Mouse (Mus musculus) heart, adult 8-10 months (tissue): ENCODE data around the gene Ap3s2. TPM values are rescaled to one million over a fixed set of nuclear protein-coding genes. Genes with fewer than 3 reads are reported as not detected.
A peak's percentile ranks its signal among the peaks of the same experiment; 100 is the strongest.

Source experiments
- DNase-seq: peaks from one replicate; pipeline ENCODE4 v3.0.0; 2022; ENCODE audit warnings: low spot score
- total RNA-seq, 4 experiments: library from RNA; stranded (reverse); gene quantifications; 2 replicates each; pipeline ENCODE4 v1.2.4; 2022

Ap3s2 gene
- total RNA-seq, 4 experiments from 2014 or later: 20.6 to 28.6 (median 22.6) TPM

DNA sequence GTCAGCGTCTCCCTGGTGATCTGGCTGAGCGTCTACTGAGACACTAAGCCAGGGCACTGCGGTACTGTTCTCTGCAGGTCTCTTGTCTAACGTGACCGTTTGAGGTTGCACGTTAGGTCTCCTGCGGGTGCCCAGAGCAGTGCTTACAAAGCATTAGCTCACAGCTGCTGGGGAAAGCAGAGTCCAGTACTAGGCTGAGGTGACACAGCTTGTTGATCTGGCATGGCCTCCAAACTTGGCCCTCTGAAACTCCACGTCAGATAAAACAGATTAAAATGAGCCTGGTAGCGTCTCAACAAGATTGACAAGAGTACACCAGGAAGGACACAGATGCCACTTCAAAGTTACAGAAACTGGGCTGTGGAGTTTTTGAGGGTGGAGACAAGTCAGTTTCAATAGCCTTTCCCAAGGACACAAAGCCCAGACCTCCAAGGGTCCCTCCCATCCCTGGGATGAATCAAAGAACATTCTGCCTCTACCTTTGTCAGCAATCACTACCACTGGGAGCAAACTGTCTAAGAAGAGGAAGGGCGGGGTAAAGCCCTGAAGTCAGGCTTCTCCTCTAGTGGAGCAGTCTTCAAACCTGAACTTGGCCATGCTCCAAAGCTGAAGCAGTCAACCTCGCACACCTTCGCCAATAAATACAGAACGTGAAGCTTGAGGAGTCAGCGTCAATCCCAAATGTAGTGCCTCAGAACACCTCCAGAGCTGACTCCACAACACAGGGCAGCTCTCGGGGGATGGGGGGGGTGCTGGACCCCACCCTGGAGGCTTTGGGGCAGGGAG is 29.8 kb downstream of the Ap3s2 start:
- DNase-seq: no peak

DNA sequence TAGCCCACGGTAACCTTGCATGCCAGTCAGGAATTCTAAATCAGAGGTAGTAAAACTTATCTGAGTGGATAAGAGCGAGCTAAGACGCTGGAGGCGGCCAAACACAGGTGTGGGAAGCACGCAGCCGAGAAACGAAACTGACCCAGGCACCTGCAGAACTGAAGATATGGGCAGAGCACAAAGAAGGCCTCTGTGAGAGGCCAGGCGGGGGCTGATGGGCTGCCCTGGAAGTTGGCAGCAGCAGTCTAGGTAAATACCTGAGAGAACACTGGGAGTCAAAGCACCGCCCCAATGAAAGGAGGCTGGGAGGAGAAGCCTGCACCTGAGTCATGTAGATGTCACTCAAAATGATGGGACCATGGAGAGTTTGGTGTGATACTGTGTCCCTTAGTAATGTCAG is 31.8 kb downstream of the Ap3s2 start:
- no peak for DNase-seq

DNA sequence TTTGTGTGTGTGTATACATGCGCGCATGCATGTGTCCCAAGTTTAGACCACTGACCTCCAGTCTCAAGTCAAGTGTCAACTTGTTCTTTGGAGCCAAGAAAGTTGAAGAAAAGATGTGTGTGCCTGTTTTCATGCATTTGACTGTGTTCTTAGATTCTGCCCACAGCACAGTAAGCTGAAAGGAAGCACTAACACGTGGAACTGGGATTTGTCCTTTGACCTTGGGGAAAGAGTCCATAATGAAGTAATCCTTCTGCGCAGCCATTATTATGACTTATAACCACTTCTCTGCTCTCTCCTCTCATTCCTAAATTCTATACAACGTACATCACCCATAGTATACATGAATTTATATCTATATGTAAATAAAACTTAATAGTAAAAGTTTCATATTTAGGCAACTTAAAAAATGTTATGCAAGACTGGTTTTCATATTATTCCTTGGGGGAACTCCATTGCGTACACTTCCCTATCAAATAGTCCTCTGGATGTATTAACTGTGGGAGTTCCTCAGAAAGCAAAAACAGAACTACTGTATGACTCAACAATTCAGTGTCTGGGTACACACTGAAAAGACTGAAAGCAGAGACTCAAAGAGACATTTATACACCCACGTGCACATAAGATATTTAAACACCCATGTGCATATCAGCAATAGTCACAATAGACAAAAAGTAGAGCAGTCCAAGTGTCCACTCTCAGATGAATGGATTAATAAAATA is 36.7 kb downstream of the Ap3s2 start:
- no peak for DNase-seq

DNA sequence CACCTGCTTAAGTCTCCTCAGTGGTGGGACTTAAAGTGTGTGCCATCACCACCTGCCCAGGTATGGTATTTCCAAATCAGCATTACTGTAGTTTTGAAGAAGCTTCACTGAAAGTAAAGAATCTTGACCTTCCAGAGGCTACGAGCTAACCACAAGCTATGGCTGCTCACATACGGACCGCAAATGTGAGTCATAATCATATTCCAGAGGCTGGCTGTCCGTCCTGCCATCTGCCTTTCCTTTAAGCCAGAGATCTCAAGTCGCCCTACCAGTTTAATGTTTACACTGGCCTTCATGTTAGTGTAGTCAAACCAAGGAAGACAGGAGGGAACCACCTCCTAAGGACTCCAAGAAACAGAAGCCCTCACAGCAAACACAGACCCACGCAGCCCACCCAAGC is 38.5 kb downstream of the Ap3s2 start:
- DNase-seq: no peak

DNA sequence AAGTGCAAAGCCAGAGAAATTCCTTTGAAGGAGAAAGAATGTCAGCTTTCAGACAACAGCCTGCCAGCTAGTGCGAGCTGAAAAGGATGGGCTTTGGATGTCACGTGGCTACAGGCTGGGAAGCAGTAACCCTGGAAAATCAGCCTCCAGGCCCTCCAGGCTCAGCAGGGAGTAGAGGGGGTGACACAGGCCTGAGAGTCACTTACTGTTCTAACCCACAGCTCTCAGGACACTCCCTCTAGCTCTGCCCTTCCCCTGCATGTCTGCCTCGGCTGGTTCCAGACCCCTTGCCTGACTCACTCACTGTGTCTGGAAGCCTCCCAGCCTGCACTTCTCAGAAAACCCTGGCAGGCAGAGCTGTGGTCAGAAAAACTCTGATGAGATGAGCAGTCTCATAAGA is 39.5 kb downstream of the Ap3s2 start:
- peak; percentile 23 for DNase-seq

DNA sequence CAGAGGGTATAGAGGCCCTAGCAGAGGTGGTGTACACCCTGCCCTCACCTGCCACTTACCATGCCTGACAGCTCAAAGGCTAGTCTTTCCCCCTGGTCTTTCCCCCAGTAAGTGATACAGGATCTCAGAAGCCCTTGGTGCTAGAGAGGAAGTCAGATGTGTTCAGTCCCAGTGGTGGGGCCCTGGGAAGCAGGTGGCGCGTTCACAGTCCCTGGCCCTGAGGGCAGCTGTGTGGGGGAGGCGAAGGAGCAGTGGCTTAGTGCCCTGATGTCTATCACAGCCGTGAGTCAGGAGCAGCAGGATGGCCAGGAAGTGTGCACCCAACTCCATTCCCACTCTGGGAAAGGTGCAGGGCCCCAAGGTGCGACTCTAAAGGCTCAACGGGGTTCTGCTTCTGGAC is 40.4 kb downstream of the Ap3s2 start:
- no peak for DNase-seq

DNA sequence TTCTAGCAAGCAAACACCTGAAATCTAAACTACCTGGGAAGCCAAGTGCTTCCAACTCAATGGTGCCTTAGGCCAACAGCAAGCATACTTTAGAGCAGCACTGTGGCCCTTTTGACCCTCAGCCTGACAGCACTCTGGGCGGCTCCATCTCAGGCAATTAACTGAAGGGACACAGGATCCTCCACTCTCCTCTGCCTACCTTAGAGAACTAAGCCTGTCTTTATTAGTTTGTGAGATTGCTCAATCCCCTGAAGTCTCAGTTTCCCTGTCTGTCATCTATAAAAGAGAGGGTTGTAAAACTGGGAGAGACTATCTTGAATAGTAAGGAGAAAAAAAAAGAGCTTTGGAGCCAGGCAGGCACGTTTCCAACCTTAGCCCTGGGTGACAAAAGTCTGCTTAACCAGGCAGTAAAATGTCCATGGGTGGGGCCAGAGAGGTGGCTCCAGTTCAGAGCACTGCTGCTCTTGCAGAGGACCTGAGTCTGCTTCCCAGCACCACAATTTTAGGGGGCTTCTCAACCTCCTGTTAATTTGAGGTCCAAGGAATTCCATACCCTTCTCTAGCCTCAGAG is 41.9 kb downstream of the Ap3s2 start:
- no peak for DNase-seq

DNA sequence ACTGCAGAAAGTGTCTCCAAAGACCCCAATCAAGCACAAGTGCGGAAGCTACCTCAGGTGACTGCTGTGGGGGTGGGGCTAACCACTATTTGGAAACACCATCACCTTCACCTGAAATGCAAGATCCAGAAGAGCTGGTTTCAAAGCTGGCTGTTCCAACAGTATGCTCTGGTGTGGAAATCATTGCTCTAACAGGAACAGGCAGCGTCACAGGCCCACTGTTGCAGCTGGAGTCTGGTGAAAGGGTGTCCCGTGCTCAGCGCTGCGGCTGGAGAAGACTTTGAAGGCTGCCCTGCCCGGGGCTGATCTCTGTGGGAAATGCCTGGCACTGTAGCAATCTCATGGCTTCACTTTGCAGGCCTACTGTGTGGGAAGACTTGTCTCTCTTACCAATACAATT is 47.0 kb downstream of the Ap3s2 start:
- no peak for DNase-seq

DNA sequence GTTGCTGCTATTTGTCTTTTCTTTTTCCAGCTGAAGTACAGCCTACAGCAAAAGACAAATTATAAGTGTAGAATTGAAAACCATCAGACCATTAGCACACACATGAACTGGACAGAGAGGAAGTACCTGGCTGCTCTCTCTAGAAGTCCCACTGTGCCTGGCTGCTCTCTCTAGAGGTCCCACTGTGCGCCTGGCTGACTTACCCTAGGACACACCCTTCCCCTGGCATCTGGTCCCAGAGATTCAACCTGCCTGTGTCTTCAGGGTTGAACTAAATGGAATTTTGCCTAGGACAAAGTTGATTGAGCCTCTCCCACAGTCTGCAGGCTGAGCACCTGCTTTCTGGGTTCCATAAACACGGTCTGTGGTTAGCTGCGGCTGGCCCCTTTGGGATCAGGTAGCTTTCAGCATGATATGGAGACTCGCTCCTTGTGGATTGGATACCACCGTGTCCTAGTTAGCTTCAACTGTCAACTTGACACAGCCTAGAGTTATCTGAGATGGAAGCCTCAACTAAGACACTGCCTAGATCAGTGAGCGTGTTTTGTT is 48.6 kb downstream of the Ap3s2 start:
- no peak for DNase-seq

DNA sequence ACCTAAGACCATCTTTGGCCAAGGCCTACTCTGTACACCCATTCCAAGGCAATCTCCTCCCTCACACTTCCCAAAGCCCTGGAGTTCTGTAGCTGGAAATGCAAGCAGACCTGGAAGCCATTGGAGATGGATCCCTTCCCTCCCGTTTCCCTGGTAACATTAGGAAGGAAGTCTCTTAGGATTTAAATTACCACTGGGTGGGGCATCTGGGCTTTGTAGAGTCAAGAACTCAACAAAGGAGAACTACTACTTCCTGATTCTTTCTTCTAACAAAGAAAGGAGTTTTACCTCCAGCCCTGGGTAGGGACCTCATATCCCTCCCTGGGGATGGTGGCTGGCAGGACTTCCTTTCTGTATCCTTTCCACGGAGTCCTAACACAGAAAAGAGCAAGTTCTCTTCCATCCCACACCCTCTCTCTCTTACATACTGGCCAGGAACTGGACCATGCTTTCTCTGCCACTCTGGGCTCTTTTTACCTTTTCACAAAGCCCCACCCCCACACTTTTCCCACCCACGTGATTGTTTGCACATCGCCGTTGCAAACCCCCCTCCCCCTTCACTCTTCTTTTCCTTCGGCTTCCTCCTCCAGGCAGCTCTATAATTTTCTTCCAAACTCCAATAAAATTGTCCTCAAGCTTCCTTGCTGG is 51.3 kb downstream of the Ap3s2 start:
- no peak for DNase-seq

DNA sequence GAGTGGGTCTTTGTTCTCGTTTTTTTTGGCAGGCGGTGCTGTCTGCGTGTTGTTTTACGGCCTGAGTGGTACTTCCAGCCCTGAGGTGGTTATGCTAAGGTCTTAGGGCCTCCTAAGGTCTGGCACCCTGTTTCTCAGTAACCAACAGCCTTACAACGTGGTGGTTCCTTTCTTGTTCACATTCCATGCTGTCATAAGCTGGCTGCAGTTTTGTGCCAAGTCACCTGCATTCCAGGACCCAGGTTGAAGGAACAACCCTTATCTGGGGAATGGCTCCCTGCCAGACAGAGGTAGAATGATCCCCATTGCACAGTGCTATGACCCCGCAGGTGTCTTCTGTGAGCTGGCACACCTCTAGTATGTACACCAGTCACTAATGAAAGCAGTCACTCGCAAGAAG is 52.0 kb downstream of the Ap3s2 start:
- no peak for DNase-seq

DNA sequence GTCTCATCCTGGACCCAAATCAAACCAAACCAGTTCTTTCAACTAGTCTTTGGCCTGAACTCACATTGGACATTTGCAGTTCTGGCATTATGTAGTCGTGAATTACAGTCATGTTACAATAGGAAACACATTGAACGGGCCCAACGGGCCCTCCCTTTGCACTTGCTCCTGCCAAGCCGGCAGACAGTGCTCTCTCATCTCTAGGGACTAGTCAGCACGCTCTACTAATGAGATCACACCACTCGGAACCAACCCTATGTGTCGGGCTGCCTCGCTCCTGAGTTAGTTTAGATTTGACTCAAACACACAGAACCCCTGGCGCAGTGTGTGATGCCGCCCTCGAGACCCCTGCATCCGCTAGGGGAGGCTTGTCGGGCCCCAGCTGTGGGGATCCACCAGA is 52.6 kb downstream of the Ap3s2 start:
- peak; percentile 48 for DNase-seq

DNA sequence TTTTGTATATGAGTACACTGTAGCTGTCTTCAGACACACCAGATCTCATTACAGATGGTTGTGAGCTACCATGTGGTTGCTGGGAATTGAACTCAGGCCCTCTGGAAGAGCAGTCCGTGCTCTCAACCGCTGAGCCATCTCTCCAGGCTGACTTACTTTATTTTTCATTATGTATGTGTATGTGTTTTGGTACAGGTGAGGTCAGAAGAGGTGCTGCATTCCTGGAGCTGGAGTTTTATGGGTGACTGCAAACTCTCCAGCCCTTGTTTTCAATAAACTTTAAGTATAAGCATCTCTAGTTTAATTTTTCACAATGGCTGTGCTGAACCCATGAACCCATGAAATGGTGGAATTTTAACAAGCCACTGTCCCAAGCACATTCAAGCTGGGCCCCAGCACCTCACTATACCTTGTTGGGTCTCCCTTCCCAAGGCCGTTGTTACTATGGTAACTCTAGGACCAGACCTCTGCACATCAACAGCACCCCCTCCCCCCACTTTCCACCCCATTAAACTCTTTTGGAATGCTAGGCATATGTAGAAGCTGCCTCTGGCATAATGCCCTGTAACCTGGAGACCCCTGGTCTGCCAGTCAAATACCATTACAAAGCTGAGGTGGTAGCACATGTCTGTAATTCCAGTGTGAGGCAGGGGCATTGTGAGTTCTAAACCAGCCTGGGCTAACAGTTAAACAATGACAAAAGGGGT is 54.0 kb downstream of the Ap3s2 start:
- DNase-seq: no peak

DNA sequence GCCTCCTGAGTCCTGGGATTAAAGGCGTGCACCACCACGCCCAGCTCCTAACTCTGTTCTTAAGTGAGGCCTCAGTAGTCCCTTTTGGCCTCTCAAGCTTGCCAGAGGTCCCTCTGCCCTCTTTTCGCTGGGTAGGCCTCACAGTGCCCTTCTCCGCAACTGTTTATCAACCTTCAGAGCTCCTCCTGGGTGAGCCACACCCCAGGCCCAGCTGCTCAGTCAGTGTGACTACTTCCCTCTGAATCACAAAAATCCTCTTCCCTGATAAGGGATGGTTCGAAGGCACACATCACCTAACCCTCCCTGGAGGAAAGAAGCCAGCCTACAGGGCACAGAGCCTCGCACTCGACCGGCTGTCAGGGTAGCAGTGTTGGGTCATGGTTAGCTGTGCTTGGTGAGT is 58.7 kb downstream of the Ap3s2 start:
- DNase-seq: no peak

DNA sequence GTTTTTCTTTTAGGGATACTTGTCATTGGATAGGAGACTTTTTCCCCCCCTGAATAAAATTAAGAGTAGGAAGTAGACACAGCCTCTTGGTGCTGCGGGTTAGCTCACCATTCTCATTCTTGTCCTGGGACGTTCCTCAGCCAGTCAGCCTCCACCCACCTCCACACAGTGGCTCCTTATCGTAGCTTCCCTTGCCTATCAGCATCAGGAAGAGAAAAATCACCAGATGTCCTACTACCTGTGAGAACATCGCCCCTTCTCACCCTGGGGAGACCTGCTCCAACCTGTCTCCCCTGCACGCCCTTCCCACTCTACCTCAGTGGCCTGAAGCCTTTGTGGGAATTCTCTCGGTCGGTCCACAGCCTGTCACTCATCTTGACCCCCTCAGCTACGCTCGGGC is 59.6 kb downstream of the Ap3s2 start, which contains the start of gene Anpep:
Gene Anpep (minus strand): TSS at position 249 of the 400 bp plus-strand sequence.
- DNase-seq: no peak

DNA sequence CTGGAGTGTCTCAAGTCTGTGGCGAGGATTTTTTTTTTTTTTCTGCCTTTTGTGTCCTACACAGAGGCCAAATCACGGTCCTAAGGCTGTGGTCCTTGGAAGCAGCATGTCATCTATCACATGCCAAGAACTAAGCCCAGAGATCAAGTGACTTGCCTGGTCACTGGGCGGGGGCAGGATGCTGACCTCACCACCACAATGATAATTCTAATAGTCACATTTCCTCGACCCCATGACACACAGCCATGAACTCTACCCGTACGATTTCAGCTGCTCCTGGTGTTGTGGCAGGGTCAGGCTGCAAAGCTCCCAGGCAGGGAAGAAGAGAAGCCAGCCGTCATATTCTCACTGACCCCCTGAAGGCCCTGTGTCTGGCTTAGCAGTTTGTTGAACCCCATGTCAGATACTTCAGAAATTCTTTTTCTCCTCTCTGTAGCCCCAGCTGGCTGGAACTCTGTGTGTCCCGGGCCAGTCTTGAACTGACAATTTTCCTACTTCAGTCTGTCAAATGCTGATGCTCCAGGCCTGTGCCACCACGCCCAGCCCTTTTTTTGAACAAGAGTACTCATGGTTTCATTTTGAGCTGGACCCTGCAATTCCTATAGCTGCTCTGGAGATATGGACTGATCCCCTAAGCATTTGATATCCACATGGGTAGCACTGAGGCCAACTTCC is 61.4 kb downstream of the Ap3s2 start:
- no peak for DNase-seq

DNA sequence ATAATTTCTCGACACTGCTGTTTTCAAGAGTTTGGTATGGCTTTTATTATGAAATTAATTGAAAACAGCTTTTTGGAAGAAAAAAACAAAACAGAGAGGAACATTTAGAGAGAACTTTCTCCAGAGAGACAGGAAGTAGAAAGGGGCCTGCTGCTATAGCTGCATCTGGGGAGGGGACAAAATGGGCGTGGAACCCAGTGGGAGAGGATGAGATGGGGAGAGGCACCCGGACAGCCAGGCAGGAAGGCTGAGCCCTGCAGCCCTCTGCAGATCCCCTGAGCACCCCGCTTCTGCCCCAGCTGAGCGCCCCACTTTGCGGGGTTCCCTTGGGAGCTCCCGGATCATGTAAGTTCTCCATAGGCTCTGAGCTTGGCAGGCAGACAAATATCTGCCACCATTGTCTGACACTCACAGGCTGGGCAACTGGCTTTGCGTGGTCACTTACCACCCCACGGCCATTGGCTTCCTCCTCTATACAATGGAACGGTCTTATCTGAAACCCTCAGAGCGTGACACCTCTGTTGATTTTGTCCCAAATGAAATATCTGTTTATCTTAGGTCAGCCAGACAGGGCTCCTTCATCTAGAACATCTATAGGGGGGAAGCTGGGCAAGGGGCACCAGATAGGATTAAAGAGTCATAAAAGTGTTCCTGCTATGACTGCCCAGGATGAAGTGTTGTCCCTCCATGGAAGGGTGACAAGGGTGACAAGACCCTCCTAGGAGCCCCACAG is 62.1 kb downstream of the Ap3s2 start:
- peak; percentile 44 for DNase-seq

DNA sequence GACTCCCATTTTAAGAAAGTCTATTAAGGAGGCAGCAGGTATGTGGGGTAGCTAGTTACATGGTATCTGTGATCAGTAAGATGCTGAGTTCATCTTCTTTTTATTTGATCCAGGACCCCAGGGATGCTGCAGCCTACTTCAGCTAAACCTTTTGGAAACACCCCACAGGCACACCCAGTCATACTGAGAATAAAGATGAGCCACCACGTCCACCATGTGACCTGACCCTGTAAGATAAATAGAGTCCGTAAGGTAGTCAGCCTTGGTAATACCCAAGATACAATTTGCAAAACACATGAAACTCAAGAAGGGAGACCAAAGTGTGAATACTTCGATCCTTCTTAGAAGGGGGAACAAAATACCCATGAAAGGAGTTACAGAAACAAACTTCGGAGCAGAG is 64.1 kb downstream of the Ap3s2 start:
- no peak for DNase-seq

DNA sequence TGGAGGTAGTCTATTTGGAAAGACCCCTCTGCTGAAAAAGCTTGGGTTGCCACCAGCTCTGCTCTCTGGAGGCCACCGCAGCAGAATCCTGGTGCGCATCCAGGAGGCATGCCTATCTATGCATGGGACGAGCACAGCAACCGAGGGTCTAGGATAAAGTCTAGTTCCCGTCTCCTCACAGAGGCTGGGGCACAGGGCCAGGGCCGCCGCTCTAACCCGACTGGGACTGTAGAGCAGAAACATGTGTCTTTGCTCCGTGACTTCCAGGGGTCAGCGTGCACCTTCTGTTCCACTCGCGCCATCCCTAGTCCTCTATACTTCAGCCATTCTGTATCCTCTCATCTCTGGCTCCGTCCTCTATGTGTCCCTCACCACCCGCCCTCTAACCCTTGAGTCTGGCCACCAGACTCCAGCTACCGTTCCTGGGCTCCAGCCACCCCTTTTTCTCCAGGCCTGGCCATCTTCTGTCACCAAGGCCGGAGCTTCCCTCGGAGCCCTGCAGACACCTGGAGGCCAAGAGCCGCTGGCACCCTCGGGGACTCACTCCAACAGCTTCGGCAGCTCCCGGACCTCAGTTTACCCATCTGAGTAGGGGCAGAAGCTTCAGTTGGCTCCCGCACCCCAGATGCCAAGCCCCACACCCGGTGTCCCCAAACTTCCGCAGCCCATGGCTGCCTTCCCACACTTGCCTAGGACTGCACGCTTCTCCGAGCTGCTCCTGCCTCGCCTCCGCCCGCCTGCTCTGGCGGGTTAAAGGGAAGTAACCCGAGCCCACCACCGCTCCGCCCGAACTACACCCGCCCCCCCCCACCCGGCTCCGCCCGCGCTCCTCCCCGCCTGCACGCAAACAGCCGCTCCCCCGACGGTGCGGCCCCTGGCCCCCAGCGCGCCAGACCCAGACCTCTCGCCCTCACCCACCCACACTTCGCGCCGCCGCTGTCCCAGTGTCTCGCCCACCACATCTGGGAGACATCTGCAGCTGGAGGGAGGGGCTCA is 72.7 kb downstream of the Ap3s2 start:
- DNase-seq: no peak
